Mouse (Mus musculus): ENCODE data around the gene Bend4. TPM values are rescaled to one million over a fixed set of nuclear protein-coding genes. Genes with fewer than 3 reads are reported as not detected.

Bend4 gene
- polyA plus RNA-seq, 1 experiment from 2014 or later: 0.68 TPM

GRCm38 (mm10) chr5:67462331-67462730, 34.2 kb upstream of the Bend4 start:
- ATAC-seq (ENCODE audit: low FRiP score, low TSS enrichment): no peak
- 58% methylated on average over 4 of the region's 4 CpGs for WGBS
- TF ChIP-seq CTCF (IDR thresholded peaks at IDR 0.05; ENCODE audit: low read depth) (no peak), EP300 (optimal IDR thresholded peaks at IDR 0.05) (no peak)

GRCm38 (mm10) chr5:67456841-67457240, 28.7 kb upstream of the Bend4 start:
- H3K4me1 ChIP-seq (replicated peaks; ENCODE audit: control insufficient read depth, insufficient read depth): no peaks in the 10 kb centered on the region
- no peak for DNase-seq (ENCODE audit: low spot score)
- no peak for ATAC-seq (ENCODE audit: low FRiP score, low TSS enrichment)
- no peak overlapping the region for H3K4me3 ChIP-seq (ENCODE audit: low read depth, low read length)
- TF ChIP-seq CTCF (IDR thresholded peaks at IDR 0.05; ENCODE audit: low read depth) (no peak), EP300 (optimal IDR thresholded peaks at IDR 0.05) (no peak)
- H3K4me2 ChIP-seq (replicated peaks; ENCODE audit: low read depth): no peak overlapping the region
- H3K9ac ChIP-seq (ENCODE audit: low read length): no peak overlapping the region
- H3K9me3 ChIP-seq (ENCODE audit: control insufficient read depth, low read length): no peaks in the 10 kb centered on the region
- no peaks in the 10 kb centered on the region for H3K27me3 ChIP-seq (ENCODE audit: control insufficient read depth, insufficient read depth, low read length)
- H3K36me3 ChIP-seq (ENCODE audit: control insufficient read depth, insufficient read depth, low read length): no peaks in the 10 kb centered on the region
- H3K27ac ChIP-seq (replicated peaks): no peak overlapping the region
- WGBS: 83% methylated on average over 4 of the region's 4 CpGs

More at GRCm38 (mm10) chr5:67462331-67462730, 34.2 kb upstream of the Bend4 start:
- H3K27ac ChIP-seq (replicated peaks): no peak overlapping the region
- H3K27me3 ChIP-seq (ENCODE audit: control insufficient read depth, insufficient read depth, low read length): no peaks in the 10 kb centered on the region
- no peak overlapping the region for H3K9ac ChIP-seq (ENCODE audit: low read length)
- no peak overlapping the region for H3K4me2 ChIP-seq (replicated peaks; ENCODE audit: low read depth)
- no peaks in the 10 kb centered on the region for H3K9me3 ChIP-seq (ENCODE audit: control insufficient read depth, low read length)
- DNase-seq (ENCODE audit: low spot score): no peak
- H3K4me3 ChIP-seq (ENCODE audit: low read depth, low read length): no peak overlapping the region
- no peaks in the 10 kb centered on the region for H3K4me1 ChIP-seq (replicated peaks; ENCODE audit: control insufficient read depth, insufficient read depth)
- no peaks in the 10 kb centered on the region for H3K36me3 ChIP-seq (ENCODE audit: control insufficient read depth, insufficient read depth, low read length)

- Histone ChIP-seq H3K4me1 (replicated peaks; ENCODE audit: control insufficient read depth, insufficient read depth) (no peaks in the 10 kb centered on the region), H3K27ac (replicated peaks) (no peak overlapping the region), H3K9ac (ENCODE audit: low read length) (no peak overlapping the region), H3K9me3 (ENCODE audit: control insufficient read depth, low read length) (no peaks in the 10 kb centered on the region), H3K36me3 (ENCODE audit: control insufficient read depth, insufficient read depth, low read length) (no peaks in the 10 kb centered on the region), H3K27me3 (ENCODE audit: control insufficient read depth, insufficient read depth, low read length) (no peaks in the 10 kb centered on the region), H3K4me2 (replicated peaks; ENCODE audit: low read depth) (no peak overlapping the region), H3K4me3 (ENCODE audit: low read depth, low read length) (no peak overlapping the region)
- WGBS: 94% methylated on average over 1 of the region's 1 CpGs
- TF ChIP-seq EP300 (optimal IDR thresholded peaks at IDR 0.05): no peak
- TF ChIP-seq CTCF (IDR thresholded peaks at IDR 0.05; ENCODE audit: low read depth): no peak
- ATAC-seq (ENCODE audit: low FRiP score, low TSS enrichment) (no peak), DNase-seq (ENCODE audit: low spot score) (no peak)
Observed at GRCm38 (mm10) chr5:67454282-67454681, 26.2 kb upstream of the Bend4 start.

GRCm38 (mm10) chr5:67449957-67450630, 22.0 kb upstream of the Bend4 start:
- no peak for DNase-seq (ENCODE audit: low spot score)
- no peaks in the 10 kb centered on the region for H3K4me1 ChIP-seq (replicated peaks; ENCODE audit: control insufficient read depth, insufficient read depth)
- H3K9me3 ChIP-seq (ENCODE audit: control insufficient read depth, low read length): no peaks in the 10 kb centered on the region
- H3K36me3 ChIP-seq (ENCODE audit: control insufficient read depth, insufficient read depth, low read length): no peaks in the 10 kb centered on the region
- ATAC-seq (ENCODE audit: low FRiP score, low TSS enrichment): no peak
- no peak overlapping the region for H3K4me2 ChIP-seq (replicated peaks; ENCODE audit: low read depth)
- 78% methylated on average over 21 of the region's 21 CpGs for WGBS
- no peaks in the 10 kb centered on the region for H3K27me3 ChIP-seq (ENCODE audit: control insufficient read depth, insufficient read depth, low read length)
- no peak overlapping the region for H3K4me3 ChIP-seq (ENCODE audit: low read depth, low read length)
- TF ChIP-seq EP300 (optimal IDR thresholded peaks at IDR 0.05) (no peak), CTCF (IDR thresholded peaks at IDR 0.05; ENCODE audit: low read depth) (no peak)
- no peak overlapping the region for H3K27ac ChIP-seq (replicated peaks)
- H3K9ac ChIP-seq (ENCODE audit: low read length): no peak overlapping the region

GRCm38 (mm10) chr5:67446526-67446925, 18.4 kb upstream of the Bend4 start:
- no peak for TF ChIP-seq EP300 (optimal IDR thresholded peaks at IDR 0.05)
- TF ChIP-seq CTCF (IDR thresholded peaks at IDR 0.05; ENCODE audit: low read depth): no peak
- Histone ChIP-seq H3K4me1 (replicated peaks; ENCODE audit: control insufficient read depth, insufficient read depth) (no peaks in the 10 kb centered on the region), H3K9ac (ENCODE audit: low read length) (no peak overlapping the region), H3K9me3 (ENCODE audit: control insufficient read depth, low read length) (no peaks in the 10 kb centered on the region), H3K27me3 (ENCODE audit: control insufficient read depth, insufficient read depth, low read length) (no peaks in the 10 kb centered on the region), H3K27ac (replicated peaks) (no peak overlapping the region), H3K36me3 (ENCODE audit: control insufficient read depth, insufficient read depth, low read length) (no peaks in the 10 kb centered on the region), H3K4me2 (replicated peaks; ENCODE audit: low read depth) (no peak overlapping the region), H3K4me3 (ENCODE audit: low read depth, low read length) (no peak overlapping the region)
- WGBS: 58% methylated on average over 2 of the region's 2 CpGs
- DNase-seq (ENCODE audit: low spot score) (no peak), ATAC-seq (ENCODE audit: low FRiP score, low TSS enrichment) (no peak)

- DNase-seq (ENCODE audit: low spot score) (no peak), ATAC-seq (ENCODE audit: low FRiP score, low TSS enrichment) (no peak)
Observed at GRCm38 (mm10) chr5:67444217-67445050, 16.3 kb upstream of the Bend4 start.

More at GRCm38 (mm10) chr5:67444217-67445050, 16.3 kb upstream of the Bend4 start:
- no peak overlapping the region for H3K9ac ChIP-seq (ENCODE audit: low read length)
- no peak overlapping the region for H3K27ac ChIP-seq (replicated peaks)
- H3K4me1 ChIP-seq (replicated peaks; ENCODE audit: control insufficient read depth, insufficient read depth): no peaks in the 10 kb centered on the region
- H3K9me3 ChIP-seq (ENCODE audit: control insufficient read depth, low read length): no peaks in the 10 kb centered on the region
- TF ChIP-seq CTCF (IDR thresholded peaks at IDR 0.05; ENCODE audit: low read depth) (no peak), EP300 (optimal IDR thresholded peaks at IDR 0.05) (no peak)
- no peaks in the 10 kb centered on the region for H3K36me3 ChIP-seq (ENCODE audit: control insufficient read depth, insufficient read depth, low read length)
- no peaks in the 10 kb centered on the region for H3K27me3 ChIP-seq (ENCODE audit: control insufficient read depth, insufficient read depth, low read length)
- no peak overlapping the region for H3K4me3 ChIP-seq (ENCODE audit: low read depth, low read length)
- H3K4me2 ChIP-seq (replicated peaks; ENCODE audit: low read depth): no peak overlapping the region
- 26% methylated on average over 17 of the region's 17 CpGs for WGBS

All from stomach, postnatal 0 days (tissue).